Mouse (Mus musculus) lung, adult 2 months (tissue): ENCODE results near the gene BB287469. TPM values are rescaled to one million over a fixed set of nuclear protein-coding genes. Genes with fewer than 3 reads are reported as not detected.
"Not testable (repeated sequence)": the region's sequence is repeated elsewhere in the genome, so short reads cannot be mapped to it uniquely, and the experiment has no call there.

ENCODE experiments used
- DNase-seq: peaks from one replicate; pipeline ENCODE4 v3.0.0; 2022
- H3K4me1 ChIP-seq: fragments of 200-500 bp; 2 replicates; pipeline ENCODE4 v1.6.1; 2011; ENCODE audit warnings: low read length; ENCODE audit not compliant: control insufficient read depth, insufficient read depth
- H3K4me3 ChIP-seq: fragments of 200-500 bp; replicated peaks from 2 replicates; pipeline ENCODE3; 2011; ENCODE audit warnings: low read depth, mild to moderate bottlenecking, control low read depth, low read length; ENCODE audit errors: extremely low read depth
- WGBS: fragments of 180-500 bp; shearing (Covaris S2); methylation state at CpG from one replicate; pipeline ENCODE4 v1.1.7; 2018; 5-methylcytosine and 5-hydroxymethylcytosine counted together
- polyA plus RNA-seq: library from polyadenylated mRNA; depleted of rRNA; stranded (reverse); fragments of >200 nt; gene quantifications from 2 replicates; pipeline ENCODE4 v1.2.3, GENCODE M21; 2012; rRNA removed

Gene BB287469
- polyA plus RNA-seq, result not detected in 2 replicates

GRCm38 (mm10) chr12:87816277-87816676, at the start of gene BB287469:
Gene BB287469 (plus strand): TSS chr12:87816577.
- DNase-seq, H3K4me3 ChIP-seq, H3K4me1 ChIP-seq: not testable (repeated sequence)
- WGBS, result 79% methylated on average over 6 of the region's 6 CpGs

GRCm38 (mm10) chr12:87775655-87776054, 40.7 kb upstream of the BB287469 start, which contains the start of gene Gm21319:
Gene Gm21319 (minus strand): TSS chr12:87775755.
- not testable (repeated sequence) for H3K4me1 ChIP-seq, DNase-seq, H3K4me3 ChIP-seq
- WGBS, result 88% methylated on average over 4 of the region's 4 CpGs

GRCm38 (mm10) chr12:87795212-87795611, 21.2 kb upstream of the BB287469 start, which contains the start of gene Gm21936:
Gene Gm21936 (plus strand): TSS chr12:87795512.
- 83% methylated on average over 1 of the region's 1 CpGs for WGBS
- DNase-seq, H3K4me1 ChIP-seq, H3K4me3 ChIP-seq: not testable (repeated sequence)

- H3K4me3 ChIP-seq, DNase-seq, H3K4me1 ChIP-seq: not testable (repeated sequence)
- WGBS, result 85% methylated on average over 5 of the region's 5 CpGs
Observed at GRCm38 (mm10) chr12:87797971-87798370, 18.4 kb upstream of the BB287469 start.

GRCm38 (mm10) chr12:87842239-87842638, 25.9 kb downstream of the BB287469 start, which contains the start of gene Gm2001:
Gene Gm2001 (minus strand): TSS chr12:87842339.
- H3K4me1 ChIP-seq, result not testable (repeated sequence)

GRCm38 (mm10) chr12:87850657-87851056, 34.3 kb downstream of the BB287469 start:
- DNase-seq, H3K4me1 ChIP-seq, H3K4me3 ChIP-seq: not testable (repeated sequence)
- no CpG with 5 or more reads among the region's 2 CpGs for WGBS

More at GRCm38 (mm10) chr12:87842239-87842638, 25.9 kb downstream of the BB287469 start, which contains the start of gene Gm2001:
- WGBS, result 77% methylated on average over 2 of the region's 2 CpGs
- H3K4me3 ChIP-seq, DNase-seq: not testable (repeated sequence)

GRCm38 (mm10) chr12:87856067-87856466, 39.7 kb downstream of the BB287469 start:
- H3K4me3 ChIP-seq, DNase-seq, H3K4me1 ChIP-seq: not testable (repeated sequence)
- 74% methylated on average over 1 of the region's 1 CpGs for WGBS

GRCm38 (mm10) chr12:87861740-87862692, 45.6 kb downstream of the BB287469 start:
- DNase-seq, H3K4me3 ChIP-seq, H3K4me1 ChIP-seq: not testable (repeated sequence)
- 82% methylated on average over 23 of the region's 23 CpGs for WGBS

- H3K4me3 ChIP-seq, DNase-seq, H3K4me1 ChIP-seq: not testable (repeated sequence)
- 91% methylated on average over 9 of the region's 11 CpGs for whole genome bisulfite sequencing
Observed at GRCm38 (mm10) chr12:87863638-87864037, 47.3 kb downstream of the BB287469 start.

- H3K4me1 ChIP-seq, H3K4me3 ChIP-seq, DNase-seq: not testable (repeated sequence)
- WGBS, result 69% methylated on average over 2 of the region's 2 CpGs
Observed at GRCm38 (mm10) chr12:87864048-87864447, 47.7 kb downstream of the BB287469 start.

Other genes with a start within 250 kb of the BB287469 start
- not detected in 2 replicates for gene Oog1, start 213.9 kb upstream of the BB287469 start, polyA plus RNA-seq
- not detected in 2 replicates for gene Gm4027, start 197.7 kb upstream of the BB287469 start, polyA plus RNA-seq
- gene Gm16381, start 172.0 kb upstream of the BB287469 start, polyA plus RNA-seq, result not detected in 2 replicates
- not detected in 2 replicates for gene Gm21319, start 40.8 kb upstream of the BB287469 start, polyA plus RNA-seq
- gene Gm21936, start 21.1 kb upstream of the BB287469 start, polyA plus RNA-seq, result not detected in 2 replicates
- not detected in 2 replicates for gene Gm2001, start 25.8 kb downstream of the BB287469 start, polyA plus RNA-seq
- not detected in 2 replicates for gene Gm2016, start 57.5 kb downstream of the BB287469 start, polyA plus RNA-seq
- not detected in 2 replicates for gene Gm2022, start 78.8 kb downstream of the BB287469 start, polyA plus RNA-seq
- gene Gm2035, start 103.3 kb downstream of the BB287469 start, polyA plus RNA-seq, result not detected in 2 replicates
- gene Gm2042, start 137.5 kb downstream of the BB287469 start, polyA plus RNA-seq, result not detected in 2 replicates
- gene Gm2075, start 195.3 kb downstream of the BB287469 start, polyA plus RNA-seq, result not detected in 2 replicates
- not detected in 2 replicates for gene Gm6803, start 202.2 kb downstream of the BB287469 start, polyA plus RNA-seq
- not detected in 2 replicates for gene Gm2056, start 210.4 kb downstream of the BB287469 start, polyA plus RNA-seq